Mouse (Mus musculus) kidney, postnatal 10 days (tissue): Measurements from ENCODE around the gene Cldn10.

ENCODE experiments used
- DNase-seq: peaks from one replicate; pipeline ENCODE4 v3.0.0; 2021; ENCODE audit warnings: mixed read lengths

Cldn10 gene

GRCm38 (mm10) chr14:118913651-118914050, 125.9 kb downstream of the Cldn10 start:
- no peak for DNase-seq

DNA sequence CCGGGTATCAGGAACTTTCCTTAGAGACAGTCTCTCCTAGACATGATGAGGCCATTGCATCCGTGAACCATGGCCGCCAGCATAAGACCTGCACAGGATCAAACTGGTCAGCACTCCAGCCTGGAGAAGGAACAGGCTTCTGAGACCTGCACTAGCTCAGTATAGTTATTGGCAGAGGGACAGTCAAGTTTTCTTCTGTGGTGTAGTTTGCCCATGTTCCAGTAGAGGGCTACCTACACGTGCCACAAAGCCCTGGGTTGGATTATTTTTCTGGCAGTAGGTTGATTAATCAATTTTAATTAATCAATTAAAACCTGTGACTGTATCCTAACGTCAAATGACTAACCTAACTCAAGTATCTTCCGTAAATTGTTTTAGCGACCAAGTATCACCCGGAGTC, 131.3 kb downstream of the Cldn10 start:
- DNase-seq: no peak

DNA sequence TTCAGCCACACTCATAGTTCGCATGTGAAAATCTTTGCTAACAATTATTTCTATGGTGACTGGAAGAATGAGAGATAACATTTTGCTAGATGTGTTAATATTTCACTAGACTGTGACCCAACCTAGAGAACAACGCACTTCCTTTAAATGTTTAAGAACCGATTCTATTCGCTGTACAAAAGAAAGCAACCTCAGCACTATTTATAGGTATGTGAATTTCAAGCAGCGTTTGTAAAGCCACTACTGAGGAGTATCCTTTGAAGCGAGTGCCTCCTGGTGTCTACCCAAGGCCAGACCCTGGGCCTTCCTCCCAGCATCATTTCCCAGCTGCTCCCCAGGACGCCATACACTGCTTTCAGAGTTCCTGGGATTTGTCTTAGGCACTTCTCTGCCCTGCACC, 132.9 kb downstream of the Cldn10 start:
- DNase-seq: no peak

GRCm38 (mm10) chr14:118922251-118922650, 134.5 kb downstream of the Cldn10 start:
- DNase-seq: no peak

DNA sequence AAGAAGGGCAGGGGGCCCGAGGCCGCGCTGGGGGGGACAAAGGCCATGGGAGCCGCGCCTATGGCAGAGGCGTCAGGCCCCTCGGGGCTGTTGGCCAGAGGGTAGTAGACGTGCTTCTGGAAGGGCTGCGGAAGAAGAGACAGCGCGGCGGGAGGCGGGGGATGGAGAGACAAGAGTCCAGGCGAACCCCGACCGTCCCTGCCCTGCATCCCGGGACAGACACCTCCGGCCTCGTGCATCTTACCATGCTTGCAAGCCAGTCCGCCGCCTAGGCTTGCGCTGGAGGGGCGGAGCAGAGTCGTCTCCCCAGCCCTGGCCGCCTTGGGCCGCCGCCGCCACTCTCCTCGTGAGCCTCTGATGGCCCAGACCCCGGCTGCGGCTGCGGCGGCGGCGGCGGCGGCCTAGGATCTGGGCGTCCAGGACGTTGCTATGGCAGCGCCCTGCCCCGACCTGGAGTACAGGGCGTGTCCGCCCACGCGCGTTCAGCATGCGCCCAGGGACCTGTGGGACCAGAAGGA, 135.0 kb downstream of the Cldn10 start:
- DNase-seq: peak; percentile 64
